Mouse (Mus musculus) heart, embryonic 16.5 days (tissue): Measurements from ENCODE around the gene Setd5. TPM values are rescaled to one million over a fixed set of nuclear protein-coding genes. Genes with fewer than 3 reads are reported as not detected.

Experiments
- ATAC-seq: fragments of 200-750 bp; cut with Nextera tagmentation; replicated peaks from 2 replicates; pipeline ENCODE4 v1.8.0; 2017; ENCODE audit warnings: moderate number of reproducible peaks; ENCODE audit not compliant: insufficient read depth, low FRiP score; ENCODE audit errors: extremely low read depth
- H3K27ac ChIP-seq: fragments of 300-500 bp; sonication (generic); 2 replicates; pipeline ENCODE4 v1.5.1; 2014; ENCODE audit warnings: mild to moderate bottlenecking, low read length, control low read depth, moderate library complexity
- H3K27me3 ChIP-seq: fragments of 300-500 bp; sonication (generic); 2 replicates; pipeline ENCODE4 v1.6.1; 2014; ENCODE audit warnings: low read length, mixed read lengths; ENCODE audit not compliant: control insufficient read depth, insufficient read depth
- H3K36me3 ChIP-seq: fragments of 300-500 bp; sonication (generic); 2 replicates; pipeline ENCODE4 v1.6.1; 2014; ENCODE audit not compliant: control insufficient read depth, insufficient read depth
- H3K4me1 ChIP-seq: fragments of 300-500 bp; sonication (generic); 2 replicates; pipeline ENCODE4 v1.6.1; 2014; ENCODE audit warnings: low read length, mixed read lengths; ENCODE audit not compliant: control insufficient read depth, insufficient read depth
- H3K4me2 ChIP-seq: fragments of 300-500 bp; sonication (generic); 2 replicates; pipeline ENCODE4 v1.6.1; 2014; ENCODE audit warnings: low read depth, mild to moderate bottlenecking, control low read depth, low read length
- H3K4me3 ChIP-seq: fragments of 300-500 bp; sonication (generic); 2 replicates; pipeline ENCODE4 v1.5.1; 2014; ENCODE audit warnings: mild to moderate bottlenecking, control low read depth, low read length
- H3K9ac ChIP-seq: fragments of 300-500 bp; sonication (generic); 2 replicates; pipeline ENCODE4 v1.6.1; 2014; ENCODE audit warnings: low read length, control low read depth
- H3K9me3 ChIP-seq: fragments of 300-500 bp; sonication (generic); replicated peaks from 2 replicates; pipeline ENCODE4 v1.6.1; 2016; ENCODE audit warnings: low read length; ENCODE audit not compliant: control insufficient read depth
- WGBS: fragments of 180-500 bp; shearing (Covaris S2); extraction: QIAGEN DNeasy Blood & Tissue Kit; methylation state at CpG from one replicate; pipeline ENCODE4 v1.1.7; 2014; 5-methylcytosine and 5-hydroxymethylcytosine counted together
- polyA plus RNA-seq: library from polyadenylated mRNA; unstranded; fragments of >200 nt; fragmentation: Nextera tagmentation; extraction: Ambion mirVana; gene quantifications from 2 replicates; pipeline ENCODE4 v1.2.1, GENCODE M21; 2015

Gene Setd5
- 46.4 and 50.8 TPM in 2 replicates for polyA plus RNA-seq

- peak; percentile 90 for ATAC-seq
- no peaks in the 10 kb centered on the region for H3K9me3 ChIP-seq
- WGBS: under 1% methylated on average over 75 of the region's 91 CpGs
- peaks cover 29% of the 10 kb centered on the region for H3K4me1 ChIP-seq
- no peaks in the 10 kb centered on the region for H3K36me3 ChIP-seq
- H3K4me2 ChIP-seq: peak within 1 kb of the TSS; percentile 89
- no peaks in the 10 kb centered on the region for H3K27me3 ChIP-seq
- H3K4me3 ChIP-seq: peak within 1 kb of the TSS; percentile 70
- H3K9ac ChIP-seq: peak within 1 kb of the TSS; percentile 89
- H3K27ac ChIP-seq: peak within 1 kb of the TSS; percentile 100
These were observed at the start of gene Setd5 for GRCm38 (mm10) chr6:113076686-113077516. Gene Setd5, plus strand, starts transcription at chr6:113077365.

- H3K4me1 ChIP-seq: no peaks in the 10 kb centered on the region
- no peak overlapping the region for H3K9ac ChIP-seq
- no peak overlapping the region for H3K4me2 ChIP-seq
- H3K27ac ChIP-seq: no peak overlapping the region
- no peaks in the 10 kb centered on the region for H3K9me3 ChIP-seq
- ATAC-seq: no peak
- H3K36me3 ChIP-seq: no peaks in the 10 kb centered on the region
- no peak overlapping the region for H3K4me3 ChIP-seq
- 38% methylated on average over 2 of the region's 2 CpGs for WGBS
- no peaks in the 10 kb centered on the region for H3K27me3 ChIP-seq
These were observed 49.7 kb upstream of the Setd5 start for GRCm38 (mm10) chr6:113027446-113027845.

GRCm38 (mm10) chr6:113029006-113029405 lies 48.2 kb upstream of the Setd5 start:
- WGBS: 50% methylated on average over 3 of the region's 3 CpGs

GRCm38 (mm10) chr6:113030553-113030952 lies 46.6 kb upstream of the Setd5 start:
- Histone ChIP-seq H3K9me3 (no peaks in the 10 kb centered on the region), H3K4me2 (no peak overlapping the region), H3K27ac (no peak overlapping the region), H3K27me3 (no peaks in the 10 kb centered on the region), H3K9ac (no peak overlapping the region), H3K4me3 (no peak overlapping the region), H3K36me3 (no peaks in the 10 kb centered on the region), H3K4me1 (no peaks in the 10 kb centered on the region)
- ATAC-seq: no peak
- WGBS: 55% methylated on average over 3 of the region's 3 CpGs

More at GRCm38 (mm10) chr6:113029006-113029405, 48.2 kb upstream of the Setd5 start:
- H3K27me3 ChIP-seq: no peaks in the 10 kb centered on the region
- H3K27ac ChIP-seq: no peak overlapping the region
- no peaks in the 10 kb centered on the region for H3K36me3 ChIP-seq
- no peak overlapping the region for H3K4me3 ChIP-seq
- no peak overlapping the region for H3K4me2 ChIP-seq
- H3K4me1 ChIP-seq: no peaks in the 10 kb centered on the region
- H3K9ac ChIP-seq: no peak overlapping the region
- ATAC-seq: no peak
- no peaks in the 10 kb centered on the region for H3K9me3 ChIP-seq

GRCm38 (mm10) chr6:113030970-113031660 lies 46.0 kb upstream of the Setd5 start:
- 69% methylated on average over 10 of the region's 10 CpGs for WGBS
- Histone ChIP-seq H3K27ac (no peak overlapping the region), H3K9ac (no peak overlapping the region), H3K27me3 (no peaks in the 10 kb centered on the region), H3K4me2 (no peak overlapping the region), H3K4me1 (no peaks in the 10 kb centered on the region), H3K36me3 (no peaks in the 10 kb centered on the region), H3K9me3 (no peaks in the 10 kb centered on the region), H3K4me3 (no peak overlapping the region)
- no peak for ATAC-seq

GRCm38 (mm10) chr6:113032121-113032520 lies 45.0 kb upstream of the Setd5 start:
- H3K4me2 ChIP-seq: no peak overlapping the region
- no peak overlapping the region for H3K9ac ChIP-seq
- ATAC-seq: no peak
- H3K36me3 ChIP-seq: no peaks in the 10 kb centered on the region
- no peaks in the 10 kb centered on the region for H3K4me1 ChIP-seq
- no peak overlapping the region for H3K4me3 ChIP-seq
- no peak overlapping the region for H3K27ac ChIP-seq
- no peaks in the 10 kb centered on the region for H3K27me3 ChIP-seq
- 62% methylated on average over 3 of the region's 3 CpGs for WGBS
- H3K9me3 ChIP-seq: no peaks in the 10 kb centered on the region

GRCm38 (mm10) chr6:113033185-113033584 lies 44.0 kb upstream of the Setd5 start:
- 62% methylated on average over 2 of the region's 2 CpGs for WGBS
- no peak for ATAC-seq
- H3K4me2 ChIP-seq: no peak overlapping the region
- H3K27ac ChIP-seq: no peak overlapping the region
- no peaks in the 10 kb centered on the region for H3K27me3 ChIP-seq
- no peak overlapping the region for H3K4me3 ChIP-seq
- H3K4me1 ChIP-seq: peaks cover under 1% of the 10 kb centered on the region
- no peaks in the 10 kb centered on the region for H3K36me3 ChIP-seq
- H3K9ac ChIP-seq: no peak overlapping the region
- H3K9me3 ChIP-seq: no peaks in the 10 kb centered on the region

GRCm38 (mm10) chr6:113034466-113034865 lies 42.7 kb upstream of the Setd5 start:
- no peaks in the 10 kb centered on the region for H3K9me3 ChIP-seq
- H3K4me3 ChIP-seq: no peak overlapping the region
- peaks cover 5% of the 10 kb centered on the region for H3K4me1 ChIP-seq
- H3K27ac ChIP-seq: no peak overlapping the region
- H3K9ac ChIP-seq: no peak overlapping the region
- no peak for ATAC-seq
- H3K36me3 ChIP-seq: no peaks in the 10 kb centered on the region
- no peak overlapping the region for H3K4me2 ChIP-seq
- no peaks in the 10 kb centered on the region for H3K27me3 ChIP-seq
- 72% methylated on average over 6 of the region's 6 CpGs for WGBS
